Mouse (Mus musculus) G1E (cell line): ENCODE data around the gene Atp4a.

Source experiments
- CTCF ChIP-seq: IDR thresholded peaks from 2 replicates; pipeline ENCODE4 v1.5.1; 2012; ENCODE audit warnings: low read depth, low read length, inconsistent platforms, mixed read lengths
- POLR2AphosphoS5 ChIP-seq: IDR thresholded peaks from 2 replicates; pipeline ENCODE4 v1.6.1; 2012; ENCODE audit warnings: low read depth, low read length, inconsistent platforms; ENCODE audit not compliant: insufficient replicate concordance
- TAL1 ChIP-seq: conservative IDR thresholded peaks from 2 replicates; pipeline ENCODE4 v1.6.1; 2012; ENCODE audit warnings: low read depth, low read length, inconsistent platforms, mixed read lengths

DNA sequence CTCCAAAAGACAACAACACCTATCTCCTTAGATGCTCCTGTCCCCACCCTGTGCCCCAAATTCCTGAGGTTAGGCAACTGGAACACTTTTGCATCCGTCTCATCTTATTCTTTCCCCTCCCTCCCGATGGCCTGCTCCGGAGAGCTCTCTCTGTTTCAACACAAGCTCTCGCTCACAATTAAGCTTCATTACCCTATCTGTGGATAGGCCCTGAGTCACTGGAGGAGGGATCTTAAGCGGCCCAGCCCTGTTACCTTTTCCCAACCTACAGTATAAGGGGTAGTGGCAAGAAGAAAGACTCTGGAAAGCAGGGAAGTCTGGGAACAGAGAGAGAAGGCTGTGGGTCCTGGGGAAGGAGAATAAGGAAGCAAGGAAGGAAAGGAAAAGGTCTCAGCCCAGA is 51.4 kb downstream of the Atp4a start, which contains the start of gene Dmkn:
- TF ChIP-seq TAL1 = no peak
- no peak for TF ChIP-seq CTCF
- TF ChIP-seq POLR2AphosphoS5 = no peak
